Mouse (Mus musculus): ENCODE data around the gene Ism1. TPM values are rescaled to one million over a fixed set of nuclear protein-coding genes. Genes with fewer than 3 reads are reported as not detected.

The Ism1 gene
- total RNA-seq (2021) = 1 to 10 TPM; 5.5 to 8.0 TPM
- long read RNA-seq, experiment 1, transcript Ism1-202 (6 exons, 2,964 nt) = major isoform, 13 of 16 reads
- long read RNA-seq, experiment 1, partial matches to known transcripts = 1 of 16 reads
- long read RNA-seq, experiment 1, other reads (novel, unspliced or antisense) = 2 of 16 reads
- long read RNA-seq, experiment 2, transcript Ism1-202 (6 exons, 2,964 nt) = major isoform, 5 of 5 reads
- long read RNA-seq, experiment 2, partial matches to known transcripts = 0 of 5 reads
- long read RNA-seq, experiment 2, other reads (novel, unspliced or antisense) = 0 of 5 reads

GRCm38 (mm10) chr2:139677809-139678274, at the start of gene Ism1:
Ism1 (plus strand) TSS chr2:139678178.
- peak in 1 of 2 experiments; percentile 24 for DNase-seq (ENCODE audit: low spot score in 2 of 2)
- intact Hi-C loops (cut with DNase I) = no loop called here

DNA sequence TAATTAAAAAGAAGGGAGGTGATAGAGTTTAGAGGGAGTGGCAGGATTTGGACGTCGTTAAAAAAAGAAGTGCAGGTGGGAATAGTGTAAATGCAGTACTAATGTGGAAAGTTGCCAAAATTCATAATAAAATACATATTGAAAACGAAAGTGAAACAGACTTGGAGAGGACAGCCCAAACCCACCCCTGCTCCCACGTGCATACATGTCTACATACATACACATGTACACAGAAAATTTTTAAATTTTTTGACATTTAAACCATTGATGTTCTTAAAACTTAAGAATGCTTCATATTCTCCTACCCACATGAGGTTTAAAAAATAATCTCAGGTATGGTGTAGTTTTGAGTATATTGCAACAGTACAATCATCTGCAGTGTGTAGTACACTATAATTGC, 49.2 kb upstream of the Ism1 start:
- intact Hi-C loops (cut with DNase I) = no loop called here

GRCm38 (mm10) chr2:139629653-139630052, 48.3 kb upstream of the Ism1 start:
- no peak for DNase-seq (ENCODE audit: low spot score in 2 of 2)
- intact Hi-C loops (cut with DNase I) = no loop called here

More for the DNA sequence above, 49.2 kb upstream of the Ism1 start:
- no peak for DNase-seq (ENCODE audit: low spot score in 2 of 2)

GRCm38 (mm10) chr2:139634506-139634905, 43.5 kb upstream of the Ism1 start:
- intact Hi-C loops (cut with DNase I) = no loop called here
- no peak for DNase-seq (ENCODE audit: low spot score in 2 of 2)

GRCm38 (mm10) chr2:139637861-139638260, 40.1 kb upstream of the Ism1 start:
- DNase-seq (ENCODE audit: low spot score in 2 of 2) = no peak
- intact Hi-C loops (cut with DNase I) = no loop called here

GRCm38 (mm10) chr2:139641757-139642385, 36.1 kb upstream of the Ism1 start:
- intact Hi-C loops (cut with DNase I) = no loop called here
- DNase-seq (ENCODE audit: low spot score in 2 of 2) = no peak

GRCm38 (mm10) chr2:139649518-139649917, 28.5 kb upstream of the Ism1 start:
- intact Hi-C loops (cut with DNase I) = no loop called here
- peak; percentile 15 to 26 for DNase-seq (ENCODE audit: low spot score in 2 of 2)

GRCm38 (mm10) chr2:139656750-139657149, 21.2 kb upstream of the Ism1 start:
- intact Hi-C loops (cut with DNase I) = no loop called here
- DNase-seq (ENCODE audit: low spot score in 2 of 2) = no peak

- no peak for DNase-seq (ENCODE audit: low spot score in 2 of 2)
- intact Hi-C loops (cut with DNase I) = no loop called here
Observed at GRCm38 (mm10) chr2:139671838-139672237, 6.1 kb upstream of the Ism1 start.

DNA sequence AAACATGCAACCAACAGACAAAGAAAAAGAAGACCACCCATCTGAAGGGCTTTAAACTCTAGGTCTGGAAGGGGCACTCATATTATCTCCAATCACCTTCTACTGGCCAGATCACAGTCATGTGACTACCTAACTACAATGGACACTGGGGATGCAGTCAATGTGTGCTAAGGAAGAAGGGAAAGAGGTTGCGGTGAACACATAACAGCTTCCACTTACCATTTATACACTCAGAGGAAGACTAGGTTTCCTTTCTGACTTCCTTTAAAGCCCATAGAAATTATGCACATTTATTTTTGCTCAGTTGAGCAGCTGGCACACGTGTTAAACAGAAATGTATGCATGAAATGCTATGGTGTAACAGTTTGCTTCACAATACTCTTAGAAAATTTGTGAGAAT, 5.6 kb upstream of the Ism1 start:
- DNase-seq (ENCODE audit: low spot score in 2 of 2) = no peak
- intact Hi-C loops (cut with DNase I) = no loop called here

DNA sequence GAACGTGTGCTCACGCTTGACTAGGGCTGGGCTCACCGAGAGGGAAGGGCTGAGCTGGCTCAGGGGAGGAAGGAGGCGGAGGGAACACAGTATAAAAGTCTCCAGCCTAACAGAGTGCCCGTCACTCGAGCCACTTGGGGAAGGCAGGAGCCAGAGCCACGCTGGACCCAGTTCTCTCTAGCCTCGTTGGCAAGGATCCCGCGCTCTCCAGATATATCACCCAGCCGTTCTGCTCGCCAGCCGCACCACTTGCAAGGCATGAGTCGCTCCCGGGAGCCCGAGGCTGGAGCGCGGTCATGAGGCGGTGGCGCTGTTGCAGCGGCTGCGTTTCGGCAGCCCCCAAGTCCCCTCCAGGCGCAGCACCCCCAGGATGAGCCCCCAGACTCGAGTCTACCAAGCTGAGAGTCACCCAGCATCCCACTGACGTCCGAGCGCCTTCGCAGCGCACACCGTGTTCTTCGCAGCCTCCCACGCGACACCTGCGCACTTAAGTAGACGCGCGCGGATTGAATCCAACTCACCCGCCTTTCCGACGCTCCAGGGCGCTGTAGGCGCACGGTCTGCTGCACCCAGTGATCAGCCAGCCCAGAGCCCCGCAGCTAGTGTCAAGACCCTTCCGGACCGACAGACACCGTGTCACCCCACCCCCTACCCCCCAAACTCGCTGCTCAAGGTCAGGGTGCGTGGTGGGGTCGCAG, 764 bp upstream of the Ism1 start:
- intact Hi-C loops (cut with DNase I) = no loop called here

GRCm38 (mm10) chr2:139678275-139679140, 530 bp downstream of the Ism1 start:
- intact Hi-C loops (cut with DNase I) = no loop called here
- peak; percentile 53 to 64 for DNase-seq (ENCODE audit: low spot score in 2 of 2)

More for the DNA sequence above, 764 bp upstream of the Ism1 start:
- peak; percentile 80 to 83 for DNase-seq (ENCODE audit: low spot score in 2 of 2)

- no peak for DNase-seq (ENCODE audit: low spot score in 2 of 2)
- intact Hi-C loops (cut with DNase I) = no loop called here
Observed at GRCm38 (mm10) chr2:139682540-139682939, 4.6 kb downstream of the Ism1 start.

DNA sequence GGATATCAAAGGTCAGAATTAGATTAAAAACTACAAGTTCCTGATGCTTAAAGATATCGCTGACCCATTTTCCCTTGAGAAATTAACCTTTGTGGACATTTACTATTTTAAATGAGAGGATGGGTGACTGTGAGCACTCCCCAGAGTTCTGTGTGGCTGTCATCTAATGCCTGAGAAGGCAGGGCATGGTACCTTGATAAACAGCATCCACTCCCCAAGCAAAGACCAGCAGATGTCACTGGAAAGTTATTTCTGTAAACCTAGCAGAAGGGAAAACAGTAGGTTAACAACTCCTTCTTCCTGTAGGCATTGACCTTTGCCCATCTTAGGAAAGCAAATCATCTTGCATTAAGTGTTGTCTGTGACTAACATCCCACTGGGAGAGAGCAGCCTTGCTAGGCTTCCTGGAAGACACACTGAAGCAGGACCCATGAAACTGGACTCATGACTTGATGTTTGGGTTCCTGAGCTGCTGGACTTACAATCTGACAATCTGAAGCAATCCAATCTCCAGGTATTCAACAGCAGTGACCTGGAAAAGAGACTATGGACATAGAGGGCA, 11.5 kb downstream of the Ism1 start:
- DNase-seq (ENCODE audit: low spot score in 2 of 2) = no peak
- intact Hi-C loops (cut with DNase I) = no loop called here

- intact Hi-C loops (cut with DNase I) = no loop called here
Observed at GRCm38 (mm10) chr2:139693521-139693920, 15.5 kb downstream of the Ism1 start.

GRCm38 (mm10) chr2:139694638-139695037, 16.7 kb downstream of the Ism1 start:
- intact Hi-C loops (cut with DNase I) = no loop called here
- DNase-seq (ENCODE audit: low spot score in 2 of 2) = no peak

More at GRCm38 (mm10) chr2:139693521-139693920, 15.5 kb downstream of the Ism1 start:
- DNase-seq (ENCODE audit: low spot score in 2 of 2) = no peak

- peak in 1 of 2 experiments; percentile 21 for DNase-seq (ENCODE audit: low spot score in 2 of 2)
- intact Hi-C loops (cut with DNase I) = no loop called here
Observed at GRCm38 (mm10) chr2:139696578-139696977, 18.6 kb downstream of the Ism1 start.

DNA sequence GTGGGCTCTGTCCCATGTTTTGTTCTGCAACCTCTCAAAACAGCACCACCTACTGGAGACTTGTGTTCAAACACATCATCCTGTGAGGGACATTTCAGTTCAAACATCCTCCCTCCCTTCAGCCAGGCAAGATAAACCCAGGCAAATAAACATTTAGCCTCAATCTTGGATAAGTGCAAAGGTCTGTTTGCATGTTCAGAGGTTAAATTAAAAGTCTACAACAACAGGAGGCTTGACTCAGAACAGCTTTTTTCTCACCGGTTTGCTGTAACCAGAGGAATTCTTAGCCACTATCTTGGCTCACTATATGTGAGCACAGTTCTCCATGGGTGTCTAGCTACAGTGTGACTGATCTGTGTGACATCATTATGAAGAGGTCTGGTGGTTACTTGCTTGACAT, 22.6 kb downstream of the Ism1 start:
- intact Hi-C loops (cut with DNase I) = no loop called here
- no peak for DNase-seq (ENCODE audit: low spot score in 2 of 2)

- intact Hi-C loops (cut with DNase I) = no loop called here
- no peak for DNase-seq (ENCODE audit: low spot score in 2 of 2)
Observed at GRCm38 (mm10) chr2:139704951-139705350, 27.0 kb downstream of the Ism1 start.

Measured in left cerebral cortex, postnatal 14 days (tissue).